Mouse (Mus musculus) hindbrain, embryonic 11.5 days (tissue): ENCODE results near the gene Tfdp2. TPM values are rescaled to one million over a fixed set of nuclear protein-coding genes. Genes with fewer than 3 reads are reported as not detected.
A peak's percentile ranks its signal among the peaks of the same experiment; 100 is the strongest.

Experiments
- ATAC-seq: fragments of 200-750 bp; cut with Nextera tagmentation; 2 replicates; pipeline ENCODE4 v1.8.0; 2017; ENCODE audit warnings: mild to moderate bottlenecking, moderate TSS enrichment, moderate library complexity; ENCODE audit not compliant: low FRiP score
- DNase-seq: peaks from one replicate; pipeline ENCODE4 v3.0.0-alpha.2; 2015; ENCODE audit warnings: low spot score
- H3K27ac ChIP-seq: fragments of 300-500 bp; sonication (generic); 2 replicates; pipeline ENCODE4 v1.5.1; 2014; ENCODE audit warnings: mild to moderate bottlenecking, low read depth, low read length
- H3K27me3 ChIP-seq: fragments of 300-500 bp; sonication (generic); 2 replicates; pipeline ENCODE4 v1.6.1; 2014; ENCODE audit warnings: mild to moderate bottlenecking, low read length, moderate library complexity, mixed read lengths; ENCODE audit not compliant: control insufficient read depth, insufficient read depth
- H3K36me3 ChIP-seq: fragments of 300-500 bp; sonication (generic); 2 replicates; pipeline ENCODE4 v1.6.1; 2014; ENCODE audit warnings: mild to moderate bottlenecking, low read length, moderate library complexity, mixed read lengths; ENCODE audit not compliant: control insufficient read depth, insufficient read depth
- H3K4me1 ChIP-seq: fragments of 300-500 bp; sonication (generic); replicated peaks from 2 replicates; pipeline ENCODE4 v1.6.1; 2014; ENCODE audit warnings: low read length, mixed read lengths; ENCODE audit not compliant: control insufficient read depth, insufficient read depth
- H3K4me2 ChIP-seq: fragments of 300-500 bp; sonication (generic); replicated peaks from 2 replicates; pipeline ENCODE4 v1.6.1; 2014; ENCODE audit warnings: mild to moderate bottlenecking, low read depth, low read length
- H3K4me3 ChIP-seq: fragments of 300-500 bp; sonication (generic); 2 replicates; pipeline ENCODE4 v1.5.1; 2014; ENCODE audit warnings: low read depth, low read length
- H3K9ac ChIP-seq: fragments of 300-500 bp; sonication (generic); 2 replicates; pipeline ENCODE4 v1.6.1; 2014; ENCODE audit warnings: low read depth, low read length
- H3K9me3 ChIP-seq: fragments of 300-500 bp; sonication (generic); 2 replicates; pipeline ENCODE4 v1.6.1; 2016; ENCODE audit warnings: low read length; ENCODE audit not compliant: control insufficient read depth
- WGBS: fragments of 180-500 bp; shearing (Covaris S2); extraction: QIAGEN DNeasy Blood & Tissue Kit; methylation state at CpG from one replicate; pipeline ENCODE4 v1.1.7; 2014; 5-methylcytosine and 5-hydroxymethylcytosine counted together
- polyA plus RNA-seq: library from polyadenylated mRNA; unstranded; fragments of >200 nt; fragmentation: Nextera tagmentation; extraction: Ambion mirVana; gene quantifications from 2 replicates; pipeline ENCODE4 v1.2.1, GENCODE M21; 2014

Tfdp2 gene
- polyA plus RNA-seq, 1 experiment from 2014 or later: 84.5 TPM

- H3K27ac ChIP-seq: peak overlapping the region; percentile 89
- WGBS: under 1% methylated on average over 61 of the region's 64 CpGs
- no peaks in the 10 kb centered on the region for H3K9me3 ChIP-seq
- H3K4me1 ChIP-seq: peaks cover 3% of the 10 kb centered on the region; the same call in 1 of the 2 replicates
- peak overlapping the region; percentile 51 for H3K4me2 ChIP-seq
- no peaks in the 10 kb centered on the region for H3K36me3 ChIP-seq
- H3K27me3 ChIP-seq: no peaks in the 10 kb centered on the region
- peak; percentile 74 for ATAC-seq
- DNase-seq: peak; percentile 76
- H3K4me3 ChIP-seq: peak overlapping the region; percentile 83
- peak overlapping the region; percentile 92 for H3K9ac ChIP-seq
These were observed 167.6 kb downstream of the Tfdp2 start for GRCm38 (mm10) chr9:96363581-96364140.

GRCm38 (mm10) chr9:96364141-96364838 lies 168.2 kb downstream of the Tfdp2 start, which contains the start of gene Atp1b3:
TSS of gene Atp1b3 (minus strand) at chr9:96364442.
- DNase-seq (peak; percentile 98), ATAC-seq (peak; percentile 97)
- no peaks in the 10 kb centered on the region for H3K27me3 ChIP-seq
- 1% methylated on average over 45 of the region's 81 CpGs for WGBS
- peak within 1 kb of the TSS; percentile 83 for H3K4me3 ChIP-seq
- no peaks in the 10 kb centered on the region for H3K36me3 ChIP-seq
- peaks cover 3% of the 10 kb centered on the region; the same call in 1 of the 2 replicates for H3K4me1 ChIP-seq
- H3K4me2 ChIP-seq: peak within 1 kb of the TSS; percentile 59
- no peaks in the 10 kb centered on the region for H3K9me3 ChIP-seq
- H3K9ac ChIP-seq: peak within 1 kb of the TSS; percentile 92
- peak within 1 kb of the TSS; percentile 89 for H3K27ac ChIP-seq

GRCm38 (mm10) chr9:96365271-96365872 lies 169.3 kb downstream of the Tfdp2 start:
- Histone ChIP-seq H3K36me3 (no peaks in the 10 kb centered on the region), H3K9ac (no peak overlapping the region), H3K9me3 (no peaks in the 10 kb centered on the region), H3K27ac (no peak overlapping the region), H3K4me3 (no peak overlapping the region), H3K4me2 (no peak overlapping the region), H3K4me1 (peaks cover 3% of the 10 kb centered on the region; the same call in 1 of the 2 replicates), H3K27me3 (no peaks in the 10 kb centered on the region)
- ATAC-seq (no peak), DNase-seq (no peak)
- 68% methylated on average over 6 of the region's 6 CpGs for WGBS

- ATAC-seq: no peak
- WGBS: 60% methylated on average over 5 of the region's 5 CpGs
These were observed 173.7 kb downstream of the Tfdp2 start for GRCm38 (mm10) chr9:96369654-96370384.

GRCm38 (mm10) chr9:96371075-96371474 lies 175.0 kb downstream of the Tfdp2 start:
- Histone ChIP-seq H3K27ac (no peak overlapping the region), H3K9ac (no peak overlapping the region), H3K4me3 (no peak overlapping the region), H3K9me3 (no peaks in the 10 kb centered on the region), H3K27me3 (no peaks in the 10 kb centered on the region), H3K36me3 (no peaks in the 10 kb centered on the region), H3K4me2 (no peak overlapping the region), H3K4me1 (no peaks in the 10 kb centered on the region)
- ATAC-seq (no peak), DNase-seq (no peak)
- 90% methylated on average over 5 of the region's 5 CpGs for WGBS

More at GRCm38 (mm10) chr9:96369654-96370384, 173.7 kb downstream of the Tfdp2 start:
- Histone ChIP-seq H3K9me3 (no peaks in the 10 kb centered on the region), H3K9ac (no peak overlapping the region), H3K27me3 (no peaks in the 10 kb centered on the region), H3K36me3 (no peaks in the 10 kb centered on the region), H3K4me3 (no peak overlapping the region), H3K4me1 (no peaks in the 10 kb centered on the region), H3K27ac (no peak overlapping the region), H3K4me2 (no peak overlapping the region)
- DNase-seq: no peak

Other genes with a start within 250 kb of the Tfdp2 start
- 15.5 and 35.8 TPM in 2 replicates for gene Xrn1, start 241.5 kb upstream of the Tfdp2 start, polyA plus RNA-seq
- 3.5 and 3.7 TPM in 2 replicates for gene Gk5, start 76.9 kb upstream of the Tfdp2 start, polyA plus RNA-seq
- gene Atp1b3, start 168.2 kb downstream of the Tfdp2 start, polyA plus RNA-seq: 197 TPM in 2 replicates